Mouse (Mus musculus): ENCODE measurements at regions not wholly inside any gene's neighbourhood (a gene's known extent, or its start where the extent isn't known, plus 50 kb on each side); places are given as distances from the start of the nearest gene placed in this dataset.

GRCm38 (mm10) chr7:36095258-36096130, 292.7 kb upstream of the Zfp507 start:
- no peak for DNase-seq (ENCODE audit: low read depth, low spot score)

GRCm38 (mm10) chr7:36091132-36091531, 288.3 kb upstream of the Zfp507 start:
- no peak for DNase-seq (ENCODE audit: low read depth, low spot score)

- DNase-seq (ENCODE audit: low read depth, low spot score): no peak
Observed at GRCm38 (mm10) chr7:36090291-36091123, 287.7 kb upstream of the Zfp507 start.

- no peak for DNase-seq (ENCODE audit: low read depth, low spot score)
Observed at GRCm38 (mm10) chr7:36087598-36087997, 284.8 kb upstream of the Zfp507 start.

- DNase-seq (ENCODE audit: low read depth, low spot score): no peak
Observed at GRCm38 (mm10) chr7:36078666-36079065, 275.9 kb upstream of the Zfp507 start.

- DNase-seq (ENCODE audit: low read depth, low spot score): no peak
Observed at GRCm38 (mm10) chr7:36078089-36078654, 275.4 kb upstream of the Zfp507 start.

- no peak for DNase-seq (ENCODE audit: low read depth, low spot score)
Observed at GRCm38 (mm10) chr7:36077271-36077670, 274.5 kb upstream of the Zfp507 start.

GRCm38 (mm10) chr7:36076021-36076441, 273.2 kb upstream of the Zfp507 start:
- no peak for DNase-seq (ENCODE audit: low read depth, low spot score)

- DNase-seq (ENCODE audit: low read depth, low spot score): no peak
Observed at GRCm38 (mm10) chr7:36071774-36072173, 269.0 kb upstream of the Zfp507 start.

- no peak for DNase-seq (ENCODE audit: low read depth, low spot score)
Observed at GRCm38 (mm10) chr7:36066725-36067124, 263.9 kb upstream of the Zfp507 start.

GRCm38 (mm10) chr7:36061679-36062078, 258.9 kb upstream of the Zfp507 start:
- DNase-seq (ENCODE audit: low read depth, low spot score): no peak

GRCm38 (mm10) chr7:36060426-36060825, 257.6 kb upstream of the Zfp507 start:
- DNase-seq (ENCODE audit: low read depth, low spot score): no peak

GRCm38 (mm10) chr7:36046053-36046452, 243.2 kb upstream of the Zfp507 start:
- no peak for DNase-seq (ENCODE audit: low read depth, low spot score)

GRCm38 (mm10) chr7:36031881-36032280, 229.1 kb upstream of the Zfp507 start:
- no peak for DNase-seq (ENCODE audit: low read depth, low spot score)

- DNase-seq (ENCODE audit: low read depth, low spot score): no peak
Observed at GRCm38 (mm10) chr7:36023015-36023414, 220.2 kb upstream of the Zfp507 start.

- DNase-seq (ENCODE audit: low read depth, low spot score): no peak
Observed at GRCm38 (mm10) chr7:36022489-36022888, 219.7 kb upstream of the Zfp507 start.

- DNase-seq (ENCODE audit: low read depth, low spot score): no peak
Observed at GRCm38 (mm10) chr7:36016926-36017753, 214.3 kb upstream of the Zfp507 start.

- no peak for DNase-seq (ENCODE audit: low read depth, low spot score)
Observed at GRCm38 (mm10) chr7:35996609-35997008, 193.8 kb upstream of the Zfp507 start.

GRCm38 (mm10) chr7:35992511-35992910, 189.7 kb upstream of the Zfp507 start:
- no peak for DNase-seq (ENCODE audit: low read depth, low spot score)

GRCm38 (mm10) chr7:35991141-35991540, 188.3 kb upstream of the Zfp507 start:
- DNase-seq (ENCODE audit: low read depth, low spot score): no peak

- DNase-seq (ENCODE audit: low read depth, low spot score): no peak
Observed at GRCm38 (mm10) chr7:35989456-35989855, 186.7 kb upstream of the Zfp507 start.

Measured in retina, postnatal 7 days (tissue).